Mouse (Mus musculus) embryonic fibroblast, embryonic 13.5 days (primary cell): ENCODE data around the gene Mnd1.

Experiments used
- CTCF ChIP-seq: IDR thresholded peaks from 2 replicates; pipeline ENCODE4 v1.5.1; 2011; ENCODE audit warnings: mild to moderate bottlenecking, control low read depth, low read length, moderate library complexity, borderline replicate concordance; ENCODE audit not compliant: insufficient read depth
- POLR2A ChIP-seq: IDR thresholded peaks from 2 replicates; pipeline ENCODE4 v1.6.1; 2011; ENCODE audit warnings: low read depth, mild to moderate bottlenecking, control low read depth, low read length, moderate library complexity

DNA sequence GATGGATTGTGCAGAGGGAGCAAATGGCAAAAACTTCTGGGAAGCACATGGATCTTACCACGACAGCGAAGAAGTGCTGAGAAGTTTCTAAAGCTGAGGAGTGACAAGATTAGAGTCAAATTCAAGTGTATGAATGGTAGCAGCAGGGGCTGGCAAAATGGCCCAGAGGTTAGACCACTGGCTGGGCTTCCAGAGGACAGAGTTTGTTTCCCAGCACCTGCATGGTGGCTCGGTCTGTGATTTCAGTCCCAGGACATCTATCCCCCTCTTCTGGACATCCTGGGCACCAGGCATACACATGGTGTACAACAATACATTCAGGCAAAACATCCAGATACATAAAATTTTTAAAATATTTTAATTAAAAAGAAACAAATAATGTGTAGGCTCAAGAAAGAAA lies 5.8 kb downstream of the Mnd1 start:
- TF ChIP-seq CTCF: no peak
- no peak for TF ChIP-seq POLR2A
